Mouse (Mus musculus): ENCODE results near the gene Rps6ka5.

GRCm38 (mm10) chr12:100688177-100688576, 38.6 kb downstream of the Rps6ka5 start:
- TF ChIP-seq CTCF (IDR thresholded peaks at IDR 0.05; ENCODE audit: insufficient read depth, low read length) (no peak), POLR2A (IDR thresholded peaks at IDR 0.05; ENCODE audit: borderline replicate concordance, extremely low read depth, low read depth, low read length) (no peak)
